Mouse (Mus musculus) G1E (cell line): ENCODE measurements around the gene Neurl4.

Source experiments
- CTCF ChIP-seq: IDR thresholded peaks from 2 replicates; pipeline ENCODE4 v1.5.1; 2012; ENCODE audit warnings: low read depth, low read length, inconsistent platforms, mixed read lengths
- GATA1 ChIP-seq: IDR thresholded peaks from 2 replicates; pipeline ENCODE4 v1.6.1; 2012; ENCODE audit warnings: borderline replicate concordance, low read length, inconsistent platforms, mixed read lengths
- GATA2 ChIP-seq: IDR thresholded peaks from 2 replicates; pipeline ENCODE4 v1.6.1; 2012; ENCODE audit warnings: low read depth, low read length, inconsistent platforms, borderline replicate concordance
- POLR2AphosphoS5 ChIP-seq: IDR thresholded peaks from 2 replicates; pipeline ENCODE4 v1.6.1; 2012; ENCODE audit warnings: low read depth, low read length, inconsistent platforms; ENCODE audit not compliant: insufficient replicate concordance
- TAL1 ChIP-seq: conservative IDR thresholded peaks from 2 replicates; pipeline ENCODE4 v1.6.1; 2012; ENCODE audit warnings: low read depth, low read length, inconsistent platforms, mixed read lengths

GRCm38 (mm10) chr11:69922796-69923195, 21.9 kb downstream of the Neurl4 start:
- TF ChIP-seq CTCF (no peak), POLR2AphosphoS5 (no peak), GATA2 (no peak), GATA1 (no peak), TAL1 (no peak)
